Mouse (Mus musculus): ENCODE data around the gene Olfr111. TPM values are rescaled to one million over a fixed set of nuclear protein-coding genes. Genes with fewer than 3 reads are reported as not detected.
"Not testable (repeated sequence)": the region's sequence is repeated elsewhere in the genome, so short reads cannot be mapped to it uniquely, and the experiment has no call there.

Gene Olfr111
- total RNA-seq (2021), result not detected

GRCm38 (mm10) chr17:37507730-37508129 is at the start of gene Olfr111:
Gene Olfr111 (plus strand): TSS chr17:37508030.
- intact Hi-C loops (cut with DNase I), result no loop called here
- no peak for DNase-seq (ENCODE audit: extremely low spot score in 1 of 2, low spot score in 2 of 2)

- DNase-seq (ENCODE audit: extremely low spot score in 1 of 2, low spot score in 2 of 2), result no peak
- intact Hi-C loops (cut with DNase I), result no loop called here
These were observed 49.2 kb upstream of the Olfr111 start, which contains the start of gene Olfr109 for GRCm38 (mm10) chr17:37458616-37459015. Gene Olfr109 (plus strand): TSS chr17:37458916.

- intact Hi-C loops (cut with DNase I), result no loop called here
- DNase-seq (ENCODE audit: extremely low spot score in 1 of 2, low spot score in 2 of 2), result no peak
These were observed 24.4 kb upstream of the Olfr111 start, which contains the start of gene H2-M2 for GRCm38 (mm10) chr17:37483452-37483851. Gene H2-M2 (minus strand): TSS chr17:37483552.

GRCm38 (mm10) chr17:37491930-37492518 is 15.8 kb upstream of the Olfr111 start, which contains the start of gene Olfr110:
Gene Olfr110 (plus strand): TSS chr17:37492468.
- peak in 1 of 2 experiments; percentile 0 for DNase-seq (ENCODE audit: extremely low spot score in 1 of 2, low spot score in 2 of 2)
- intact Hi-C loops (cut with DNase I), result no loop called here

GRCm38 (mm10) chr17:37524612-37525011 is 16.8 kb downstream of the Olfr111 start:
- DNase-seq (ENCODE audit: extremely low spot score in 1 of 2, low spot score in 2 of 2); intact Hi-C loops (cut with DNase I): not testable (repeated sequence)

- intact Hi-C loops (cut with DNase I); DNase-seq (ENCODE audit: extremely low spot score in 1 of 2, low spot score in 2 of 2): not testable (repeated sequence)
These were observed 17.6 kb downstream of the Olfr111 start for GRCm38 (mm10) chr17:37525427-37525826.

- DNase-seq (ENCODE audit: extremely low spot score in 1 of 2, low spot score in 2 of 2), result no peak
- intact Hi-C loops (cut with DNase I), result no loop called here
These were observed 27.3 kb downstream of the Olfr111 start for GRCm38 (mm10) chr17:37535173-37535572.

GRCm38 (mm10) chr17:37538416-37538815 is 30.6 kb downstream of the Olfr111 start:
- intact Hi-C loops (cut with DNase I); DNase-seq (ENCODE audit: extremely low spot score in 1 of 2, low spot score in 2 of 2): not testable (repeated sequence)

- intact Hi-C loops (cut with DNase I), result no loop called here
- no peak for DNase-seq (ENCODE audit: extremely low spot score in 1 of 2, low spot score in 2 of 2)
These were observed 33.8 kb downstream of the Olfr111 start for GRCm38 (mm10) chr17:37541454-37542119.

GRCm38 (mm10) chr17:37543800-37544435 is 36.1 kb downstream of the Olfr111 start:
- no peak for DNase-seq (ENCODE audit: extremely low spot score in 1 of 2, low spot score in 2 of 2)
- intact Hi-C loops (cut with DNase I), result no loop called here

- DNase-seq (ENCODE audit: extremely low spot score in 1 of 2, low spot score in 2 of 2), result no peak
- intact Hi-C loops (cut with DNase I), result no loop called here
These were observed 51.2 kb downstream of the Olfr111 start for GRCm38 (mm10) chr17:37558913-37559615.

- intact Hi-C loops (cut with DNase I), result no loop called here
- DNase-seq (ENCODE audit: extremely low spot score in 1 of 2, low spot score in 2 of 2), result no peak
These were observed 61.5 kb downstream of the Olfr111 start, which contains the start of gene Olfr112 for GRCm38 (mm10) chr17:37569351-37569750. Gene Olfr112 (minus strand): TSS chr17:37569451.

GRCm38 (mm10) chr17:37577563-37577962 is 69.7 kb downstream of the Olfr111 start, which contains the start of gene Olfr113:
Gene Olfr113 (minus strand): TSS chr17:37577663.
- intact Hi-C loops (cut with DNase I), result no loop called here

More at GRCm38 (mm10) chr17:37577563-37577962, 69.7 kb downstream of the Olfr111 start, which contains the start of gene Olfr113:
- no peak for DNase-seq (ENCODE audit: extremely low spot score in 1 of 2, low spot score in 2 of 2)

Other genes with a start within 250 kb of the Olfr111 start
- not detected for gene Olfr98, start 244.3 kb upstream of the Olfr111 start, total RNA-seq (2021)
- gene H2-M3, start 237.8 kb upstream of the Olfr111 start, total RNA-seq (2021), result 1 to 10 TPM; 2.7 to 3.1 TPM
- gene Olfr99, start 224.6 kb upstream of the Olfr111 start, total RNA-seq (2021), result not detected
- not detected for gene Olfr101, start 203.7 kb upstream of the Olfr111 start, total RNA-seq (2021)
- gene Olfr102, start 191.0 kb upstream of the Olfr111 start, total RNA-seq (2021), result not detected
- gene Olfr103, start 168.3 kb upstream of the Olfr111 start, total RNA-seq (2021), result not detected
- gene Olfr104-ps, start 148.4 kb upstream of the Olfr111 start, total RNA-seq (2021), result not detected
- gene Olfr105-ps, start 129.0 kb upstream of the Olfr111 start, total RNA-seq (2021), result not detected
- gene Olfr106-ps, start 117.6 kb upstream of the Olfr111 start, total RNA-seq (2021), result not detected
- gene Olfr107, start 108.8 kb upstream of the Olfr111 start, total RNA-seq (2021), result under 1 TPM in 1 of 2 experiments, not detected in 1; 0.11 TPM
- gene Olfr108, start 62.5 kb upstream of the Olfr111 start, total RNA-seq (2021), result not detected
- not detected for gene Olfr109, start 49.1 kb upstream of the Olfr111 start, total RNA-seq (2021)
- gene H2-M2, start 24.5 kb upstream of the Olfr111 start, total RNA-seq (2021), result not detected
- gene Olfr110, start 15.6 kb upstream of the Olfr111 start, total RNA-seq (2021), result not detected
- gene Olfr112, start 61.4 kb downstream of the Olfr111 start, total RNA-seq (2021), result not detected
- not detected for gene Olfr113, start 69.6 kb downstream of the Olfr111 start, total RNA-seq (2021)
- gene Olfr114, start 84.7 kb downstream of the Olfr111 start, total RNA-seq (2021), result not detected
- gene Olfr115, start 119.1 kb downstream of the Olfr111 start, total RNA-seq (2021), result not detected
- not detected for gene Olfr116, start 119.2 kb downstream of the Olfr111 start, total RNA-seq (2021)
- not detected for gene Olfr117, start 155.8 kb downstream of the Olfr111 start, total RNA-seq (2021)
- not detected for gene Olfr118, start 159.0 kb downstream of the Olfr111 start, total RNA-seq (2021)
- not detected for gene Olfr119, start 188.5 kb downstream of the Olfr111 start, total RNA-seq (2021)
- gene Olfr120, start 213.8 kb downstream of the Olfr111 start, total RNA-seq (2021), result not detected
- not detected for gene Olfr121, start 240.8 kb downstream of the Olfr111 start, total RNA-seq (2021)

Data from left cerebral cortex, postnatal 10 days (tissue).